Mouse (Mus musculus): Measurements from ENCODE around the gene 2310033P09Rik. TPM values are rescaled to one million over a fixed set of nuclear protein-coding genes. Genes with fewer than 3 reads are reported as not detected.

The 2310033P09Rik gene
- polyA plus RNA-seq, 1 experiment from 2014 or later = 35.7 TPM

GRCm38 (mm10) chr11:59219064-59219463, 10.9 kb downstream of the 2310033P09Rik start:
- DNase-seq (ENCODE audit: low spot score) (peak; percentile 36), ATAC-seq (replicated peaks; ENCODE audit: insufficient number of reproducible peaks, low FRiP score, low TSS enrichment, low read depth) (no peak)
- H3K27me3 ChIP-seq (ENCODE audit: control insufficient read depth, insufficient read depth, low read length) = no peaks in the 10 kb centered on the region
- no peaks in the 10 kb centered on the region for H3K36me3 ChIP-seq (replicated peaks; ENCODE audit: control insufficient read depth, insufficient read depth, low read depth, low read length)
- H3K4me3 ChIP-seq (ENCODE audit: low read depth, low read length) = no peak overlapping the region
- H3K27ac ChIP-seq (replicated peaks; ENCODE audit: low read depth, low read length) = no peak overlapping the region
- no peak overlapping the region for H3K9ac ChIP-seq (replicated peaks; ENCODE audit: low read length)
- H3K4me1 ChIP-seq (ENCODE audit: control insufficient read depth, insufficient read depth, low read length) = no peaks in the 10 kb centered on the region
- no peaks in the 10 kb centered on the region for H3K9me3 ChIP-seq (replicated peaks; ENCODE audit: control insufficient read depth, low read length)
- no peak overlapping the region for H3K4me2 ChIP-seq (ENCODE audit: low read depth, low read length)

DNA sequence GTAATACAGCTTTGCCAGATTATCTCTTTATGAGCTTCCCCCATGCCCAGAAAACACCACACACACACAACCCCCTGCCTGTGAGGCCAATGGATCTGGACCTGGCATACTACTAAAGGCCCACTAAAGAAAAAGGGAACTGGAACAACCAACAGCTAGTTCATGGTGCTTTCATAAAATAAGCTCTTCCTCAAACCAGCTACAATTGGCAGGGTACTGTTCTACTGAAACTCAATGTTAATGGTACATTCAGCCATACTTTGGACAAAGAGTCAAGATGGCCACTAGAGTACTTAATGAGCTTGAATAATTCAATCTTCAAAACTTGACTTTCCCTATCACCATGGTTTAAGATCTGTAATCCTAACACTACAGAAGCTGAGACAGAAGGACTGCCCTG, 13.5 kb downstream of the 2310033P09Rik start:
- no peak for ATAC-seq (replicated peaks; ENCODE audit: insufficient number of reproducible peaks, low FRiP score, low TSS enrichment, low read depth)
- H3K4me1 ChIP-seq (ENCODE audit: control insufficient read depth, insufficient read depth, low read length) = peaks cover 6% of the 10 kb centered on the region

DNA sequence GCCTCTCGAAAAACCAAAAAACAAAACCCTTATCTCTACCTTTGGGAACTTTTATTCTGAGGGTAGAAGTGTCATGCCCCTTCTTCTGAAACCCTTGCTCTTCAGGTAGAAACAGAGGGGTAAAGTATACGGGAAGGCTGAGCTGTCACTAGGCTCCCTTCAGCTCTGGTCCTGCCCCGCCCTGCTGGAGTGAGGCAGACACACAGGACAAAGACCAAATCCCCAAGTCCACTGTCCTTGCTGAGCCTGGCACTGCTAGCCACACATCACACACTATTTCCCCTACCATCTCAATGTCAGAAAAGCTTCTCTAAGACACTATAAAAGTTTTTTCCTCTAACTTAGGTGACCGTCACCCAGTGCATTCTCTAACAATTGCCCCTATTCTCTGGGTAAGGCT, 14.2 kb downstream of the 2310033P09Rik start:
- no peak for ATAC-seq (replicated peaks; ENCODE audit: insufficient number of reproducible peaks, low FRiP score, low TSS enrichment, low read depth)
- no peaks in the 10 kb centered on the region for H3K36me3 ChIP-seq (replicated peaks; ENCODE audit: control insufficient read depth, insufficient read depth, low read depth, low read length)
- no peak overlapping the region for H3K4me3 ChIP-seq (ENCODE audit: low read depth, low read length)
- H3K27ac ChIP-seq (replicated peaks; ENCODE audit: low read depth, low read length) = no peak overlapping the region
- no peaks in the 10 kb centered on the region for H3K9me3 ChIP-seq (replicated peaks; ENCODE audit: control insufficient read depth, low read length)
- H3K4me2 ChIP-seq (ENCODE audit: low read depth, low read length) = no peak overlapping the region
- 87% methylated on average over 4 of the region's 4 CpGs for WGBS
- no peak overlapping the region for H3K9ac ChIP-seq (replicated peaks; ENCODE audit: low read length)
- DNase-seq (ENCODE audit: low spot score) = no peak
- H3K4me1 ChIP-seq (ENCODE audit: control insufficient read depth, insufficient read depth, low read length) = peaks cover 7% of the 10 kb centered on the region
- no peaks in the 10 kb centered on the region for H3K27me3 ChIP-seq (ENCODE audit: control insufficient read depth, insufficient read depth, low read length)

More for the DNA sequence above, 13.5 kb downstream of the 2310033P09Rik start:
- H3K27ac ChIP-seq (replicated peaks; ENCODE audit: low read depth, low read length) = no peak overlapping the region
- H3K9ac ChIP-seq (replicated peaks; ENCODE audit: low read length) = no peak overlapping the region
- DNase-seq (ENCODE audit: low spot score) = no peak
- no peaks in the 10 kb centered on the region for H3K9me3 ChIP-seq (replicated peaks; ENCODE audit: control insufficient read depth, low read length)
- no peak overlapping the region for H3K4me3 ChIP-seq (ENCODE audit: low read depth, low read length)
- H3K36me3 ChIP-seq (replicated peaks; ENCODE audit: control insufficient read depth, insufficient read depth, low read depth, low read length) = no peaks in the 10 kb centered on the region
- no peaks in the 10 kb centered on the region for H3K27me3 ChIP-seq (ENCODE audit: control insufficient read depth, insufficient read depth, low read length)
- H3K4me2 ChIP-seq (ENCODE audit: low read depth, low read length) = no peak overlapping the region

DNA sequence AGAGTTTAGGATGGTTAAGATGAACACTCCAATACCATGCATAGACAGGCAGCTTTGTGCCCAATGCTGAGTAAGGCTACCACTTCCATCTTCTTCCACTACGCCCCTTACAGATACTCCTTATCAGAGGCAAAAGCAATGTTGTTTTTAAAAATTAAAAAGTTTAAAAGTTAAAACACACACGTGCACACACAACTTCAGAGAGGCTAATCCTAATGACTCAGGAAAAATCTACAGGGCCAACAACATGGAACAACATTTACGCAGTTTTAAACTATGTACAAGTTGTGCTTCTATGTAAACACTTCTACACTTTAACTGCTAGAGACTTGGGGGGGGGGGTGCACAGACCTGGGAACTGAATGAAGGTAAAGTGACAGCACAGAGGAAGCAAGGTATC, 15.9 kb downstream of the 2310033P09Rik start:
- H3K27ac ChIP-seq (replicated peaks; ENCODE audit: low read depth, low read length) = no peak overlapping the region
- H3K9me3 ChIP-seq (replicated peaks; ENCODE audit: control insufficient read depth, low read length) = no peaks in the 10 kb centered on the region
- no peaks in the 10 kb centered on the region for H3K27me3 ChIP-seq (ENCODE audit: control insufficient read depth, insufficient read depth, low read length)
- no peaks in the 10 kb centered on the region for H3K36me3 ChIP-seq (replicated peaks; ENCODE audit: control insufficient read depth, insufficient read depth, low read depth, low read length)
- H3K4me1 ChIP-seq (ENCODE audit: control insufficient read depth, insufficient read depth, low read length) = peaks cover 7% of the 10 kb centered on the region
- no peak overlapping the region for H3K9ac ChIP-seq (replicated peaks; ENCODE audit: low read length)
- no peak overlapping the region for H3K4me3 ChIP-seq (ENCODE audit: low read depth, low read length)
- no peak overlapping the region for H3K4me2 ChIP-seq (ENCODE audit: low read depth, low read length)
- ATAC-seq (replicated peaks; ENCODE audit: insufficient number of reproducible peaks, low FRiP score, low TSS enrichment, low read depth) (no peak), DNase-seq (ENCODE audit: low spot score) (no peak)
- 95% methylated on average over 3 of the region's 3 CpGs for WGBS

GRCm38 (mm10) chr11:59224470-59224869, 16.3 kb downstream of the 2310033P09Rik start:
- Histone ChIP-seq H3K27ac (replicated peaks; ENCODE audit: low read depth, low read length) (no peak overlapping the region), H3K9me3 (replicated peaks; ENCODE audit: control insufficient read depth, low read length) (no peaks in the 10 kb centered on the region), H3K36me3 (replicated peaks; ENCODE audit: control insufficient read depth, insufficient read depth, low read depth, low read length) (no peaks in the 10 kb centered on the region), H3K27me3 (ENCODE audit: control insufficient read depth, insufficient read depth, low read length) (no peaks in the 10 kb centered on the region), H3K4me3 (ENCODE audit: low read depth, low read length) (no peak overlapping the region), H3K9ac (replicated peaks; ENCODE audit: low read length) (no peak overlapping the region), H3K4me2 (ENCODE audit: low read depth, low read length) (no peak overlapping the region), H3K4me1 (ENCODE audit: control insufficient read depth, insufficient read depth, low read length) (peaks cover 7% of the 10 kb centered on the region)
- WGBS = 84% methylated on average over 2 of the region's 2 CpGs
- DNase-seq (ENCODE audit: low spot score) (no peak), ATAC-seq (replicated peaks; ENCODE audit: insufficient number of reproducible peaks, low FRiP score, low TSS enrichment, low read depth) (no peak)

DNA sequence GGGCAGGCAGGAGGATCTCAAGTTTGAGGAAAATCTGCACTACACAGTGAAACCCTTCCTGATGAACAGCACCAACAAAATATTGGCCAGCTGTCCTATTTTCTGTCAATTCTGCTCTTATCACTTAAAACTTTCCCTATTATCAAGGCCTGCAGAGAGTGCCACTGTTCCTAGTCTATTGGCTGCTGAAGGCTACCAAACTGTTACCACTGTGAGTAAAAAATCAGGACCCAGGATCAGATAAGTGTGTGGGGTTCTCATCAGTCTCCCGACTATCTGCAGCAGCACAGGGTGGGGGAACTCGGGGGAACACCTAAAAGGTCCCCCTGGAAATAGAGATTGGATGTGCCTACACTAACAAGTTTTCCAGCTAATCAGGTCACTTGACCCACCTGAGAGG, 17.0 kb downstream of the 2310033P09Rik start:
- Histone ChIP-seq H3K4me2 (ENCODE audit: low read depth, low read length) (no peak overlapping the region), H3K36me3 (replicated peaks; ENCODE audit: control insufficient read depth, insufficient read depth, low read depth, low read length) (no peaks in the 10 kb centered on the region), H3K4me1 (ENCODE audit: control insufficient read depth, insufficient read depth, low read length) (peaks cover 7% of the 10 kb centered on the region), H3K27ac (replicated peaks; ENCODE audit: low read depth, low read length) (no peak overlapping the region), H3K4me3 (ENCODE audit: low read depth, low read length) (no peak overlapping the region), H3K9ac (replicated peaks; ENCODE audit: low read length) (no peak overlapping the region), H3K27me3 (ENCODE audit: control insufficient read depth, insufficient read depth, low read length) (no peaks in the 10 kb centered on the region), H3K9me3 (replicated peaks; ENCODE audit: control insufficient read depth, low read length) (no peaks in the 10 kb centered on the region)
- ATAC-seq (replicated peaks; ENCODE audit: insufficient number of reproducible peaks, low FRiP score, low TSS enrichment, low read depth) (no peak), DNase-seq (ENCODE audit: low spot score) (no peak)
- 80% methylated on average over 2 of the region's 2 CpGs for WGBS

DNA sequence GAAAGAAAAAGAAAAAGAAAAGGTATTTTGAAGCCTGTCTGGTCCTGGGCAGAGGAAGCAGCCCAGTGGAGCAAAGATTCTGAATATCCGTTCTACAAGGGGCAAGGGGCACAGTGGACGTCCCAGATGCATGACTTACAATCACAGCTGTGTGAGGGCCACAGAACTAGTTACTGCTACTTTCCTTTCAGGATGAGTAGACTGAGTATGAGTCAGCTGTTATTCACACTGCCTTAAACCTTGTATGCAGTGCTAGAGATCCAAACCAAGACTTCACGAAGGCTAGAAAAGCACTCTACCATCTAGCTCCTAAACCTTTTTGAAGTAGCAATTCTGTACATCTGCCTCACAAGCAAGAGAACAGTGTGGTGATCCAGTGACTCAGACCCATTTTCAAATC, 18.1 kb downstream of the 2310033P09Rik start:
- Histone ChIP-seq H3K4me1 (ENCODE audit: control insufficient read depth, insufficient read depth, low read length) (peaks cover 7% of the 10 kb centered on the region), H3K9ac (replicated peaks; ENCODE audit: low read length) (peak overlapping the region; percentile 95; the same call in 1 of the 2 replicates), H3K9me3 (replicated peaks; ENCODE audit: control insufficient read depth, low read length) (no peaks in the 10 kb centered on the region), H3K36me3 (replicated peaks; ENCODE audit: control insufficient read depth, insufficient read depth, low read depth, low read length) (no peaks in the 10 kb centered on the region), H3K4me3 (ENCODE audit: low read depth, low read length) (peak overlapping the region; percentile 97), H3K27ac (replicated peaks; ENCODE audit: low read depth, low read length) (no peak overlapping the region), H3K27me3 (ENCODE audit: control insufficient read depth, insufficient read depth, low read length) (no peaks in the 10 kb centered on the region), H3K4me2 (ENCODE audit: low read depth, low read length) (peak overlapping the region; percentile 86)
- DNase-seq (ENCODE audit: low spot score) = no peak
- 56% methylated on average over 3 of the region's 3 CpGs for WGBS
- no peak for ATAC-seq (replicated peaks; ENCODE audit: insufficient number of reproducible peaks, low FRiP score, low TSS enrichment, low read depth)

DNA sequence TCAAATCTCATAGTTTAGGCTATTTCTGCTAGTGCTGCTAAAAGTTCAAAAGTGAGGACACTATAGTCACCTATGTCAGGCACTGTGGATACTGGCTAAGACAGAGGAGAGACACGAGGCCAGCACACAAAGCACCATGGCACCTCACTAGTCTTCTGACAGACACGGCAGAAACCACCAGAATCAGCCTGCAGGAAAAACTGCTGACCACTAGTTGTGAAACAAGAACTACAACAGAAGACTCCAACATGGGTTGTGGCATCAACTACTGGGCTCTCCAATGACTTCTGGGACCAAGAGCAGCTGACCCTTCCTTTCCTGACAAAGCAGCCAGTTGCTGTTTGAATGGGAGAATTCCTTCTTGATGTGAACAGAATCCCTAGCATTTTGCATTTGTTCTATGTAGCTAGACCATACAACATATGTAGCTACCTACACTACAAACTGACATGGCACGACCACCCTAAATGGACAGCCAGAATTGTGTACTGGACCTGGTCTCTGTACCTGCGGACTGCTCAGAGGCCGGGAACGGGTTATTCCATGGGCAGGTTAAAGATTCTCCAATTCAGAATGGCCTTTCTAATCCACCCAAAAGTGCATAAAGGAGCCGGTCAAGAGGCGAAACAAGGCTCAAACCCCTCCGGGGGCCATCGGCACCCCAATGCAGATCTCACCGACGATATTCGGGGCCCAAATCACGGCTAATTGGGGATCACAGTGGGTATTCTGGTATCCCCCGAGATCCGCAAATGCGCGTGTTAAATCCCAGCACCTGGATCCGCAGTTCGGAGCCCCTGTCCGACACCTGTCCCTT, 18.9 kb downstream of the 2310033P09Rik start:
- Histone ChIP-seq H3K4me3 (ENCODE audit: low read depth, low read length) (peak overlapping the region; percentile 97), H3K36me3 (replicated peaks; ENCODE audit: control insufficient read depth, insufficient read depth, low read depth, low read length) (no peaks in the 10 kb centered on the region), H3K4me1 (ENCODE audit: control insufficient read depth, insufficient read depth, low read length) (peaks cover 7% of the 10 kb centered on the region), H3K4me2 (ENCODE audit: low read depth, low read length) (peak overlapping the region; percentile 86), H3K9ac (replicated peaks; ENCODE audit: low read length) (peak overlapping the region; percentile 95), H3K9me3 (replicated peaks; ENCODE audit: control insufficient read depth, low read length) (no peaks in the 10 kb centered on the region), H3K27me3 (ENCODE audit: control insufficient read depth, insufficient read depth, low read length) (no peaks in the 10 kb centered on the region), H3K27ac (replicated peaks; ENCODE audit: low read depth, low read length) (peak overlapping the region; percentile 84; the same call in 1 of the 2 replicates)
- peak; percentile 13 for DNase-seq (ENCODE audit: low spot score)
- no peak for ATAC-seq (replicated peaks; ENCODE audit: insufficient number of reproducible peaks, low FRiP score, low TSS enrichment, low read depth)
- 7% methylated on average over 21 of the region's 21 CpGs for WGBS
